Mouse (Mus musculus) erythroblast, embryonic 14.5 days (primary cell): Measurements from ENCODE around the gene Obscn.

Experiments used
- GATA1 ChIP-seq: IDR thresholded peaks from 2 replicates; pipeline ENCODE4 v1.6.1; 2012; ENCODE audit warnings: low read length, inconsistent platforms, mixed read lengths
- TAL1 ChIP-seq: IDR thresholded peaks from 3 replicates; pipeline ENCODE4 v1.6.1; 2012; ENCODE audit warnings: low read length, inconsistent platforms, mixed read lengths

- TF ChIP-seq GATA1 (no peak), TAL1 (no peak)
These were observed 147.0 kb downstream of the Obscn start for GRCm38 (mm10) chr11:58989166-58989565.
